Mouse (Mus musculus) bone marrow, adult 2 months (tissue): ENCODE measurements around the gene Gm7534.

Source experiments
- CTCF ChIP-seq: fragments of 200-500 bp; IDR thresholded peaks from 2 replicates; pipeline ENCODE4 v1.5.1; 2011; ENCODE audit warnings: low read length, control low read depth; ENCODE audit not compliant: control insufficient read depth, insufficient read depth
- POLR2A ChIP-seq: fragments of 200-500 bp; IDR thresholded peaks from 2 replicates; pipeline ENCODE4 v1.6.1; 2011; ENCODE audit warnings: low read depth, mild to moderate bottlenecking, control low read depth, low read length, borderline replicate concordance; ENCODE audit not compliant: control insufficient read depth

- TF ChIP-seq POLR2A (no peak), CTCF (no peak)
These were observed 37.0 kb downstream of the Gm7534 start for GRCm38 (mm10) chr4:134165548-134166465.
